Mouse (Mus musculus): ENCODE data around the gene Hspd1. TPM values are rescaled to one million over a fixed set of nuclear protein-coding genes. Genes with fewer than 3 reads are reported as not detected.
"Not testable (repeated sequence)": the region's sequence is repeated elsewhere in the genome, so short reads cannot be mapped to it uniquely, and the experiment has no call there.

Gene Hspd1
- total and polyA plus RNA-seq, 3 experiments = 306 to 885 (median 775) TPM

GRCm38 (mm10) chr1:55058383-55058782 is 29.7 kb downstream of the Hspd1 start:
- H3K4me3 ChIP-seq (ENCODE audit: control insufficient read depth in 1 of 2, insufficient read depth in 1 of 2, low read depth in 2 of 2, low read length in 2 of 2); H3K9me3 ChIP-seq (replicated peaks; ENCODE audit: insufficient read depth, low read length); H3K27me3 ChIP-seq (ENCODE audit: control insufficient read depth in 1 of 2, insufficient read depth in 2 of 2, low read length in 2 of 2); H3K79me2 ChIP-seq (ENCODE audit: control insufficient read depth, insufficient read depth, low read length, poor library complexity); H3K27ac ChIP-seq (ENCODE audit: control insufficient read depth, low read depth, low read length); H3K9ac ChIP-seq (ENCODE audit: control insufficient read depth, low read depth, low read length, poor library complexity, severe bottlenecking); DNase-seq (ENCODE audit: low read depth, low spot score): not testable (repeated sequence)
- Histone ChIP-seq H3K36me3 (ENCODE audit: control insufficient read depth in 1 of 2, insufficient read depth in 2 of 2, low read length in 2 of 2) (peaks cover 5 to 31% of the 10 kb centered on the region in 2 experiments), H3K4me1 (ENCODE audit: control insufficient read depth in 1 of 2, insufficient read depth in 2 of 2, low read length in 2 of 2) (peaks cover 9 to 15% of the 10 kb centered on the region in 2 experiments)
- TF ChIP-seq ZNF384 (IDR thresholded peaks at IDR 0.05; ENCODE audit: low read depth, low read length) = peak; percentile 80

GRCm38 (mm10) chr1:55055322-55056115 is 32.5 kb downstream of the Hspd1 start:
- no peak overlapping the region for H3K4me3 ChIP-seq (ENCODE audit: control insufficient read depth in 1 of 2, insufficient read depth in 1 of 2, low read depth in 2 of 2, low read length in 2 of 2)
- H3K9ac ChIP-seq (ENCODE audit: control insufficient read depth, low read depth, low read length, poor library complexity, severe bottlenecking) = no peak overlapping the region
- peak; percentile 87 for DNase-seq (ENCODE audit: low read depth, low spot score)
- peaks cover 11 to 16% of the 10 kb centered on the region in 2 experiments for H3K4me1 ChIP-seq (ENCODE audit: control insufficient read depth in 1 of 2, insufficient read depth in 2 of 2, low read length in 2 of 2)
- peak overlapping the region; percentile 37 for H3K27ac ChIP-seq (ENCODE audit: control insufficient read depth, low read depth, low read length)
- TF ChIP-seq SIN3A (IDR thresholded peaks at IDR 0.05; ENCODE audit: low read length) (0 out of 2 replicates have a peak, but pooled peaks have one; percentile 7), POLR2A (IDR thresholded peaks at IDR 0.05; ENCODE audit: control insufficient read depth in 1 of 2, insufficient read depth in 1 of 2, low read depth in 1 of 2, low read length in 2 of 2, poor library complexity in 1 of 2) (0 out of 4 replicates have a peak, but pooled peaks of 1 of the 2 experiments have one; percentile 19), USF2 (IDR thresholded peaks at IDR 0.05; ENCODE audit: borderline replicate concordance in 1 of 2, insufficient read depth in 1 of 2, low read depth in 1 of 2, low read length in 2 of 2) (no peak), EP300 (IDR thresholded peaks at IDR 0.05; ENCODE audit: low read depth in 1 of 2, low read length in 2 of 2) (no peak; a peak in 1 of 4 replicates), E2F4 (IDR thresholded peaks at IDR 0.05; ENCODE audit: borderline replicate concordance, low read depth, low read length) (no peak), ZC3H11A (IDR thresholded peaks at IDR 0.05; ENCODE audit: low read depth, low read length) (no peak), TBP (IDR thresholded peaks at IDR 0.05; ENCODE audit: low read depth, low read length) (peak; percentile 75), JUND (IDR thresholded peaks at IDR 0.05; ENCODE audit: low read depth, low read length) (no peak), ZKSCAN1 (IDR thresholded peaks at IDR 0.05; ENCODE audit: low read depth, low read length) (no peak), CHD1 (IDR thresholded peaks at IDR 0.05; ENCODE audit: low read depth, low read length) (no peak), ZNF384 (IDR thresholded peaks at IDR 0.05; ENCODE audit: low read depth, low read length) (no peak), CHD2 (IDR thresholded peaks at IDR 0.05; ENCODE audit: low read length) (no peak), TAL1 (IDR thresholded peaks at IDR 0.05; ENCODE audit: low read length) (no peak), KAT2A (conservative IDR thresholded peaks at IDR 0.05; ENCODE audit: low read depth, low read length) (no peak), MAZ (IDR thresholded peaks at IDR 0.05; ENCODE audit: low read depth, low read length) (no peak), HCFC1 (IDR thresholded peaks at IDR 0.05; ENCODE audit: low read depth, low read length) (no peak), NELFE (IDR thresholded peaks at IDR 0.05; ENCODE audit: low read depth, low read length) (no peak), POLR2AphosphoS5 (IDR thresholded peaks at IDR 0.05; ENCODE audit: borderline replicate concordance, low read depth, low read length) (no peak), MAX (IDR thresholded peaks at IDR 0.05; ENCODE audit: low read length) (no peak), ETS1 (IDR thresholded peaks at IDR 0.05; ENCODE audit: low read depth, low read length) (no peak), SMC3 (IDR thresholded peaks at IDR 0.05; ENCODE audit: low read depth, low read length) (no peak), MYB (IDR thresholded peaks at IDR 0.05; ENCODE audit: low read depth, low read length) (no peak), TCF12 (IDR thresholded peaks at IDR 0.05; ENCODE audit: low read depth, low read length) (no peak), MAFK (IDR thresholded peaks at IDR 0.05; ENCODE audit: borderline replicate concordance, low read depth, low read length) (no peak)
- no peaks in the 10 kb centered on the region for H3K27me3 ChIP-seq (ENCODE audit: control insufficient read depth in 1 of 2, insufficient read depth in 2 of 2, low read length in 2 of 2)
- peaks cover 0 to 33% of the 10 kb centered on the region in 2 experiments; a peak in 2 of 4 replicates for H3K36me3 ChIP-seq (ENCODE audit: control insufficient read depth in 1 of 2, insufficient read depth in 2 of 2, low read length in 2 of 2)
- H3K79me2 ChIP-seq (ENCODE audit: control insufficient read depth, insufficient read depth, low read length, poor library complexity) = peaks cover 15% of the 10 kb centered on the region
- no peaks in the 10 kb centered on the region for H3K9me3 ChIP-seq (replicated peaks; ENCODE audit: insufficient read depth, low read length)

Data from MEL (cell line).